Mouse (Mus musculus) frontal cortex, adult (tissue): Measurements from ENCODE around the gene Carnmt1.
A peak's percentile ranks its signal among the peaks of the same experiment; 100 is the strongest.

ENCODE experiments used
- ATAC-seq: cut with Nextera tagmentation; 2 replicates; pipeline ENCODE4 v1.9.2; 2017; ENCODE audit warnings: mild to moderate bottlenecking, moderate library complexity, mixed read lengths; ENCODE audit not compliant: low TSS enrichment

The Carnmt1 gene

DNA sequence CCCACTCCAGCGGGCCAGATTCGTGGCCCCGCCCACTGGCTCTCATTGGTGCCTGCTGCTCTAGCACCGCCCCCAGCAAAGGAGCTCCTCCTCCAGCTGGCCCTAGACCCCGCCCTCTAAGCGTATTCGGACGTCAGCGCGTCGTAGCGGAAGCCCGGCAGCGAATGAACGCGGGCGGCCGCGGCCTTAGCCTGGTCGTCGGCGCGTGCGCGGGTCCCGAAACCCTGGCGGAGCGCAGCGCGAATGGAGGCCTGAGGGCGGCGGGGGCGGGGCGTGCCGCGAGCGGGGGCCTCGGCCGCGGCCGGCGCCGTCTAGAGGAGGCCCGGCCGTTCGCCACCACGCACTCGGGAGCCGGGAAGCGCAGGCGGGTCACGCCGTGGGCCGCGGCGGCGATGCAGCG lies at the start of gene Carnmt1:
TSS of gene Carnmt1 (plus strand) at position 157 of the 400 bp plus-strand sequence.
- peak; percentile 97 for ATAC-seq

DNA sequence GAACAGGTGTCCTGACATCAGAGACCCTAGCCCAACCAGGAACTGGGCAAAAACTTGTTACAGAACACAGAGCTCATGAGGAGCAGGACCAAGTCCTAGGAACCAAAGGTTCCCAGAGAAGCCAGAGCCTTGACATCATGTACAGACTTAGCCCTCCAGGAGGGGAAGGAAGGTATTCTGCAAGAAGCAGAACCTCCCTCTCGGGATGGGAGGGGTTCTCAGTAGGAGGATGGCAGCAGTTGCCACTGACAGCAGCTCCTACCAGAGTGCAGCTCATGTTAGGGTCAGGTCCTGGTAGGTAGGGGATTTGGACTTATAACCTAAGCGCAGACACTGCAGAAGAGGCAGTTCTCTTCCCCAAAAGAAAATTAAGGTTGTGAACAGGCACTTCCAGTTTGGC lies 46.7 kb upstream of the Carnmt1 start:
- no peak for ATAC-seq

GRCm38 (mm10) chr19:18629589-18629988 lies 41.0 kb upstream of the Carnmt1 start:
- ATAC-seq: no peak

- ATAC-seq: no peak
Measured at GRCm38 (mm10) chr19:18630221-18631119, 40.1 kb upstream of the Carnmt1 start.

- peak; percentile 48 for ATAC-seq
Measured at GRCm38 (mm10) chr19:18631161-18631643, 39.4 kb upstream of the Carnmt1 start.

- ATAC-seq: peak; percentile 99
Measured at GRCm38 (mm10) chr19:18631644-18632219, 38.8 kb upstream of the Carnmt1 start, which contains the start of the genes Ostf1 and Nmrk1. Ostf1 (minus strand) TSS chr19:18631823. Nmrk1 (plus strand) TSS chr19:18631950.

DNA sequence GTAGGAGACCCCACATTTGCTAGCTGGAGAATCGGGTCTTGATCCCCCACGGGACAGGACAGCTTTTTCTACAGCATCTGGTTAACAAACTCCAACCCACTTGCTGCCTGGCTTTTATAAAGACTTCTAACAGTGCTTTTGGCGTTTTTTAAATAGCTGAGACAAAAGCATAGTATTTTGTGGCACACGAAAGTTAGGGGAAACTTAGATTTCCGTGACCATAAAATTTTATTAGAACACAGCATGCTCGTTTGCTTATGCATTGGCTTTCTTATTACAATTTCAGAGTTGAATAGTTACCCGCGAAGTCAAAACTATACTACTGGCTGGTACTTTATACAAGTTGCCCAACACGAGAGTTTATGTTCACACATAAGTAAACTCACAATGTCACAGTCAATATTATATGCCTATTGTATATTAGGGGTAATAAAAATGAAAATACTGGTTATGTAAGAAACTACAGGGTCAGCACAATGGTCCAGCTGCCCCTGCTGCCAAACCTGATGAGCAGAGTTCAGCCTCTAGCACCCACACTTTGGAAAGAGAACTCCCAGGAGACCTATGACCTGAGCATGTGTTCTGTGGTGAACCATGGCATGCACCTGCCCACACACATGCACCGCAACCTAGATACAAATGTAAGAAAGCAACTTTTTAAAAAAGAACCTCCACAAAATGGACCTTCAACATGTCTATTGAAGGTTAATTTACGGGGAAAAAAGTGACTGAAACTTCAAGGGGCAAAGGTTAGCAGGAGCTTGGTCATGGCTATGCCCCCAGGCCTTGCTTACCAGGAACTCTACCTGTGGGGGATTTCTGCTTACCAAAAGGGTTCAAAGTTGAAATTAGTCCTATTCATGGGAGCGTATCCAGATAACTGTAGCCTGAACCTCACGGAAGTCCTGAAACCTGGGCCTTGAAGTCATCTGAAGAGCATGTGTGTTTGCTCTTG lies 38.1 kb upstream of the Carnmt1 start:
- no peak for ATAC-seq

- ATAC-seq: no peak
Measured at GRCm38 (mm10) chr19:18637954-18638353, 32.6 kb upstream of the Carnmt1 start.

DNA sequence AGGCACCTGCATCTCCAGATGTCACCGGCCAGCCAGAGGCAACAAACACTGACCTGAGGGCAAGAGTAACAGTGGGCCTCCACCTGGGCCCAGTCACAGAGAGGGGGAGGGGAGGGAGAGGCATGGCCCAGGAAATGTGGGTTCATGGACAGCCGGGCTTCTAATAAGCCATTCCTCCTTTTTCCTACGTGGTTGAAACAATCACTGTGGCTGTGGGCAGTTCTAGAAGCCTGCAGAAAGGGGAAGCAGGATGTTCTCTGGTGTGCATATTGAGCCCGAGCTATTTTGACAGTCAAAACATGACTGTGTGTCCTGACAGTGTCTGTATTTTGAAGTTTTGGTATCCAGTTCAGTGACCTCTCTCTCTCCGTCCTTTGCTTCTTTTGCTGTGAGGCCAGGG lies 31.6 kb upstream of the Carnmt1 start:
- ATAC-seq: no peak

GRCm38 (mm10) chr19:18639552-18639951 lies 31.0 kb upstream of the Carnmt1 start:
- ATAC-seq: no peak

- no peak for ATAC-seq
Measured at GRCm38 (mm10) chr19:18641001-18641400, 29.6 kb upstream of the Carnmt1 start.

DNA sequence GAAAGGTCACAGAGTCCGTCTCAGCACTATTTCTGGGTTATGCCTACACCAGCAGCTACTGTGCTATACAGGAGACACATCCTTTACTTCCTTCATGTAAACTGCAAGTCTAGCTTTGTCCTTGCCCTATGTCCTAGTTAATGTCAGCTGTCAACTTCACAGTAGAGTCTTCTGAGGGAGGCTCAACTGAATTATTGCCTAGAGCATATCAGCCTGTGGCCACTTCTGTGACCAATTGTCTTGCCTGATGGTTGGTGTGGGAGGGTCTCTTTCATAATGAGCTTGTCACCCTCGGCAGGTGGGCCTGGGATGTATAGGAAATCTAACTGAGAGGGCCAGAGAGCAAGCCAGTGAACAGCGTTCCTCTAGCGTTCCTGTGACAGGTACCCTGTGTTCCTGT lies 27.2 kb upstream of the Carnmt1 start:
- ATAC-seq: no peak

DNA sequence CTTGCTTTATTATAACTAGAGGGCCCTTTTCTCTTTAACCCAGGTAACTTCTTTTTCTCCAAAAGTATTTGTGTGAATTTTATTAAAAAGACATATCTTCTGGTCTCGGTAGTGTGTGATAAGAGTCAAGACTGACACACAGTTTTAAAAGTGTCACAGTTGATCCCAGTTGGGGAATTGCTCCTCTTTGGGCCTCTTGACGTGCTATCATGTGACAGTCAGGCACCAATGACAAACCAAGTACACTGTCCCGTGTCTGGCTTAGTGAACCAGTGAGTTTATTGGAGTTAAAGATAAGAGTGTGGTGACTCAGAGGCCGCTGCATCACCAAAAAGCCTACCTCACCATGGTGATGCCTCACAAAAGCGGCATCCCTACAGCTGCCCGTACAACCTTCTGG lies 26.5 kb upstream of the Carnmt1 start:
- no peak for ATAC-seq

DNA sequence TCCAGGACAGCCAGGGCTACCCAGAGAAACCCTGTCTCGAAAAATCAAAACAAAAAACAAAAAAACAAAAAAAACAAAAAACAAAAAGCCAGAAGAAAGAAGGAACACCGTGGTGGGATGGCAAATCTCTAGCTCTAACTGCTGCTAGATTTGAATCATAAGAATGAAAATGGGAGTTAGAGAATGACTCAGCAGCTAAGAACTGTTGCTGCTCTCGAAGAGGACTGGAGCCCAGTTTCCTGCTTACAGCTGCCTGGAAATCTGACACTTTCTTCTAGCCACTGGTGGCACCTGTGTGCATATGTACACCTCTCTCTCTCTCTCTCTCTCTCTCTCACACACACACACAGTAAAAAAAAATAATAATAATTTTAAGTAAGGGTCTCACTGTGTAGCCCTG lies 24.2 kb upstream of the Carnmt1 start:
- no peak for ATAC-seq

GRCm38 (mm10) chr19:18646853-18647420 lies 23.6 kb upstream of the Carnmt1 start:
- no peak for ATAC-seq

- no peak for ATAC-seq
Measured at GRCm38 (mm10) chr19:18647775-18648557, 22.6 kb upstream of the Carnmt1 start.

DNA sequence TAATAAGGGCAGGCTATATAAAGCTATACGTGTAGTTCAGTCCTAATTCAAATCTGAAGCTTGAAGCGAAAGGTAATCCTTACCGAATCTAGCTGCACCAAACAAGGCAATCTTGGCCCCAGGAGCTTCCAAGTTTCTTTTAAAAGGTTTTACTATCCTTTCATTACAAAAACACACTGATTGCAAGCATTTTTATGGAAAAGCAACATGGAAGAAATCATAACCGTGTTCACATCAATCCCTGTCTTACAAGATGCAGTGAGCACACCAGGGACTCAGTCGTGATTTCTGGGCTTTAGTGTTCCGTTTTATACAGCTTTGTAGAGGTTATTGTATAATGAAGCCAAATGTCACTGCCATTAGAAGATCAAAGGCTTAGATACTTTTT lies 22.0 kb upstream of the Carnmt1 start:
- no peak for ATAC-seq

GRCm38 (mm10) chr19:18649955-18650354 lies 20.6 kb upstream of the Carnmt1 start:
- ATAC-seq: no peak

DNA sequence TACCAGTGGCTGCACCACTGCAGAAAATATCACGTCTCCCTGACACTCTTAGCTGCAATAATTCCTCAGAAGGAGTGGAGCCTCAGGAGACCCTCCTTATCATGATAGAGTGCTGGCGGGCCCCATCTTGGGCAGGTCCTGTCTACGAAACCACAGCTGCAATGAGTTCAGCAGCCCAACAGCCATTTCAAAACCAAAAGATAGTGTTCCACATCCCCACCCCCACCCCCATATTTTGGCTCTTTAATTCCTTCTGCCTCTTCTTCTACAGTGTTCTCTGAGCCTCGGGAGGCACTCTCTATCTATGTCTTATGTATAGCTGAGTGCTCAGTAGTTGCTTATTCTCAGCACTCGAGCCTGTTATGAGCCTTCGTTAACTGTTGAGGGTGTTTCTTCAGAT lies 20.1 kb upstream of the Carnmt1 start:
- ATAC-seq: no peak

DNA sequence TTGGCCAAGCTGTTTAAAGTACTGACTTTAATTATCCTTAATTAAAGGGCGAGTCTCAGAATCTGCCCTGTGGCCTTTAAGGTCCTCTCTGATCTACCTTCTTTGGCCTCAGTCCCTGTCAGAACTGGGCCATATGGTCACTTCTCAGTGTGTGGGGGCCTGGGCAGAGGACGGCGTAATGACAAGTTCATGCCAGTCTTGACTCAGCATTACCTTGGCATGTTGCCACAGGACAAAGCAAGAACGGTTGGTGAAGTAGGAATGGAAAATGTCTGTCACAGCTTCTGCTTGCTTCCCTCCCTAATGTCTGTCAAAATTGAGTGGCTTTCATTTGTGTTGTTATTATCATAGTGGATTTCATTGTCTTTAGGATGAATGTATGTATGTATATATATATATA lies 18.0 kb upstream of the Carnmt1 start:
- ATAC-seq: no peak

DNA sequence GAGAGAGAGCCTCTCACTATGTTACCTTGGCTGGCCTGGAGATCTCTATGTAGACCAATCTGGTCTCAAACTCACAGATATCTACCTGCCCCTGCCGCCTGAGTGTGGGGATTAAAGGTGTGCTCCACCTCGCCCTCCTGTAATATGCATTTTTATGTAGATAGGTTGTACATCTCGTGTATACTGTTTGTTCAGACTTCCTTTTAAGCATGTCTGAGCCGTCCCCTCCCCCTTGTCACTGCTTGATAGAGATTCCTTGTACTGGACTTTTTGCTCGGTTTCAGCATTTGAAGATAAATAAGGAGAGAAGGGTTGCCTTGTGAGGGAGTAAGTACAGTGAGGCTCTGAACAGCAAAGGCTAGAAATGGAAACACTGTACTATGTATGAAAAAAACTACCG lies 17.5 kb upstream of the Carnmt1 start:
- no peak for ATAC-seq
